Mouse (Mus musculus) hindbrain, embryonic 15.5 days (tissue): ENCODE data around the gene Pik3r4. TPM values are rescaled to one million over a fixed set of nuclear protein-coding genes. Genes with fewer than 3 reads are reported as not detected.

Experiments used
- ATAC-seq: fragments of 200-750 bp; cut with Nextera tagmentation; 2 replicates; pipeline ENCODE4 v1.8.0; 2017; ENCODE audit warnings: low read depth, moderate number of reproducible peaks, moderate TSS enrichment; ENCODE audit not compliant: low FRiP score
- H3K27ac ChIP-seq: fragments of 300-500 bp; sonication (generic); replicated peaks from 2 replicates; pipeline ENCODE4 v1.5.1; 2015; ENCODE audit warnings: mild to moderate bottlenecking, inconsistent platforms
- H3K27me3 ChIP-seq: fragments of 300-500 bp; sonication (generic); 2 replicates; pipeline ENCODE4 v1.6.1; 2015; ENCODE audit warnings: control low read depth, inconsistent platforms
- H3K36me3 ChIP-seq: fragments of 300-500 bp; sonication (generic); 2 replicates; pipeline ENCODE4 v1.6.1; 2015; ENCODE audit warnings: control low read depth, inconsistent platforms
- H3K4me1 ChIP-seq: fragments of 300-500 bp; sonication (generic); replicated peaks from 2 replicates; pipeline ENCODE4 v1.6.1; 2015; ENCODE audit warnings: control low read depth, inconsistent platforms
- H3K4me2 ChIP-seq: fragments of 300-500 bp; sonication (generic); 2 replicates; pipeline ENCODE4 v1.6.1; 2015; ENCODE audit warnings: moderate library complexity, mild to moderate bottlenecking, inconsistent platforms
- H3K4me3 ChIP-seq: fragments of 300-500 bp; sonication (generic); 2 replicates; pipeline ENCODE4 v1.5.1; 2015; ENCODE audit warnings: mild to moderate bottlenecking, inconsistent platforms
- H3K9ac ChIP-seq: fragments of 300-500 bp; sonication (generic); 2 replicates; pipeline ENCODE4 v1.6.1; 2015; ENCODE audit warnings: inconsistent platforms
- H3K9me3 ChIP-seq: fragments of 300-500 bp; sonication (generic); 2 replicates; pipeline ENCODE4 v1.6.1; 2016; ENCODE audit warnings: control low read depth, inconsistent platforms
- WGBS: fragments of 180-500 bp; shearing (Covaris S2); methylation state at CpG from one replicate; pipeline ENCODE4 v1.1.7; 2015; 5-methylcytosine and 5-hydroxymethylcytosine counted together
- polyA plus RNA-seq: library from polyadenylated mRNA; unstranded; fragments of >200 nt; fragmentation: Nextera tagmentation; extraction: Ambion mirVana; gene quantifications from 2 replicates; pipeline ENCODE4 v1.2.1, GENCODE M21; 2015

The Pik3r4 gene
- polyA plus RNA-seq, 1 experiment from 2014 or later: 18.0 TPM

DNA sequence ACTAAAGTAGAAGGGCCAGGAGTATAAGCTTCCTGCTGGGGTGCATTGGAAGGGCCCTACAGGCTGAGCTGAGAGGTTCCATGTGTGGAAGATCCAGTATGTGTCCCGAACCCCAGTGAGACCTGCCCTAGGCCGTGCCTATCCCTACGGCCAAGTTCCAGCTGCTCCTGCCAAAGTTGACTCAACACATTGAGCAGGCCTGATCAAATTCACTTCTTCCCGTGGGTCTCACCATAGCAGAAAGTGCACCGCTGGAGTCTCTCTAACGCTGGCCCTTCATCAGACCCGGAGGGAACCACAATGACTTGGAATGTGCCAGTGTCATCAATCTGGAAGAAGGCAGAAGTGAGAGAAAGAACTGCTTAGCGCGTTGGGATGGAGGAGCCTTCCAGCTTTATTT lies 59.2 kb downstream of the Pik3r4 start:
- H3K4me2 ChIP-seq: no peak overlapping the region
- ATAC-seq: no peak

DNA sequence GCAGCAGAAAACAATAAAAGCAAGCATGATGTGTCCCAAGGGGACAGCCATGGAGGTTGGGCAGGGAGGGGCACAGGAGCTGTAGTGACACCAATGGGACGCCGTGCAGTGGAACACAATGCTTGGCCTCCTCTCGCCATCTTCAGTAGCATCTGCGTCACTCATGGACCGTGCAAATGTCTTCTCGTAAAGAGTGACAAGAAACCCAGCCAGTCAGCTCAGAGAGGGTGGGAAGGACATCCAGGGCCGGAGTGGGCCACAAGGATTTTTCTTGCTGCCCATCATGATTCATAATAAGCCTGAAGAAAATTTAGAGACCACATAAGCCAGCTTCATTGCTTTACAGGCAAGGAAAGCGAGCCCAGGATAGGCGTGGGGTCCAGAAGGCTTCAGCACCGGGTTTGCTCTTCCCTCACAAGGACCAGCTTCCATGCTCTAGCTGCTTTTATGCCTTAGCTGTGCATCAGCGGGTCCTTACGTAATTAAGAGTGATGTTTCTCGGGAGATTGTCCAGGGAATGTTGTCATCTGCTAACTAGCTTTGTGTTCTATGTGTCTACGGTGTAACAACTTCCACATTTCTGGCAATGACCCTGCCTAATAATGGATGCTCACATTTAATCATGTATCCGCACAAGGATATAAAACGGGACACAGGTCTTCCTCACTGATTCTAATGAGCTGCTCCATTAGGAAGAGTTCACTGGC lies 61.6 kb downstream of the Pik3r4 start:
- H3K27me3 ChIP-seq: no peaks in the 10 kb centered on the region
- no peak for ATAC-seq
- no peaks in the 10 kb centered on the region for H3K36me3 ChIP-seq

More for the DNA sequence above, 59.2 kb downstream of the Pik3r4 start:
- Histone ChIP-seq H3K36me3 (no peaks in the 10 kb centered on the region), H3K4me3 (no peak overlapping the region), H3K27ac (no peak overlapping the region), H3K9me3 (no peaks in the 10 kb centered on the region), H3K4me1 (0 out of 2 replicates have a peak, but pooled peaks cover 29% of the 10 kb centered on the region), H3K9ac (no peak overlapping the region), H3K27me3 (no peaks in the 10 kb centered on the region)
- 51% methylated on average over 9 of the region's 9 CpGs for WGBS

DNA sequence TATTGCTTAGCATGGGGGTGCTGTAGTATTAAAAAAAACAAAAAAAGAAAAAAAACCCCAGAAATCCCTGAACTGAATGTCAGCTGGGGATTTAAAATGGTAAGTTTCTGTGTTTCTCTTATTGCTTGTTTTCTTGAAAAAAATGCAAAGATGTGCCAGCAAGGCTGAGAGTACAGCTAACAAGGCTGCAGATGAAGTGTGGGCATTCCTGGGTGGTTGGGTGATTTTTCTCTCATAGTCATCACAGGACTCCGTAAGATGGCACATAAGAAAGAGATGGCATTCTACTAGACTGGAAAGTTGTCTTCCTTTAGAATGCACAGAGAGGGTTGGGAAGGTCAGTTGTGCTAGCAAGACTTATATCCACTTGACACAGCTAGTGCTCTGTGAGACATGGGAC lies 62.2 kb downstream of the Pik3r4 start:
- Histone ChIP-seq H3K27ac (no peak overlapping the region), H3K4me2 (no peak overlapping the region), H3K4me3 (no peak overlapping the region), H3K36me3 (no peaks in the 10 kb centered on the region), H3K27me3 (no peaks in the 10 kb centered on the region), H3K9me3 (no peaks in the 10 kb centered on the region), H3K9ac (no peak overlapping the region), H3K4me1 (0 out of 2 replicates have a peak, but pooled peaks cover 12% of the 10 kb centered on the region)
- ATAC-seq: no peak
- 93% methylated on average over 1 of the region's 1 CpGs for WGBS

More for the DNA sequence above, 61.6 kb downstream of the Pik3r4 start:
- no peak overlapping the region for H3K4me2 ChIP-seq
- WGBS: 65% methylated on average over 16 of the region's 16 CpGs
- H3K4me3 ChIP-seq: no peak overlapping the region
- no peak overlapping the region for H3K9ac ChIP-seq
- H3K9me3 ChIP-seq: no peaks in the 10 kb centered on the region
- H3K27ac ChIP-seq: no peak overlapping the region
- 0 out of 2 replicates have a peak, but pooled peaks cover 12% of the 10 kb centered on the region for H3K4me1 ChIP-seq

DNA sequence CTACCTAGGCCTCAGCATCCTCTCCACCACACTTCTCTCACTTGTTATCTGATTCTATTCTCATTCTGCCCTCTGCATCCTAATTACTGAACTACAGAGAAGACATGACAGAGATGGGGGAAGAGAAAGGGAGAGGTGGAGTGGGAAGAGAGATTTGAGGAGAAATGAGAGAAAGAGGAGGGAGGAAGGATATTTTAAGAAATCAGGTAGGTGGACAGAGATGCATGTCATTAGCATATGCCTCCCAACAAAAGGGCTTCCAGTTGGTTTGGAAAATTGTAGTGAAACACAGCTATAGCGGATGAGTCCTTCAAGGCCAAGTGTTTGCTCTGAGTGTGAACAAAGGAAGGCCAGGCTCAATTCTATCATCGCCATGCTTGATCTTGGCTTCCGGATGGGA lies 69.3 kb downstream of the Pik3r4 start:
- Histone ChIP-seq H3K36me3 (no peaks in the 10 kb centered on the region), H3K9me3 (no peaks in the 10 kb centered on the region), H3K27ac (no peak overlapping the region), H3K4me3 (no peak overlapping the region), H3K27me3 (no peaks in the 10 kb centered on the region), H3K4me1 (no peaks in the 10 kb centered on the region), H3K4me2 (no peak overlapping the region), H3K9ac (no peak overlapping the region)
- WGBS: 90% methylated on average over 3 of the region's 3 CpGs
- ATAC-seq: no peak

DNA sequence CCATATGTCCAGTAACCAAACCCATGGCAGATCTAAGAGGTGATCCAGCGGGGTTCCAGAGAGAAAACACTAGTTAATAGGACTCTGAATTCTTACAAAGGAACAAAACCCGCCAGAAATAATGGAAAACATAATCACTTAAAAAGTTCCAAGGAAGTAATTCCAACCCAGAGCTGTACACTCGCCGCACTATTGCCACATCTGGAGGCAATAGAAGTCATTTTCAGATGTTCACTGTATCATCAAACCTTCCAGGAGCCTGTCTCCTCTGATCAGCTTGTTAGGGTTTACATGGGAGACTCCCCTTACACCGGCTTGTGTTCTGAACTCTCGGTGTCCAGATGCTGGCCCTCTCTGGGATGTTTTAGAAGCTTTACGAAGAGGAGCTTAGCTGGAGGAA lies 76.6 kb downstream of the Pik3r4 start:
- H3K9me3 ChIP-seq: no peaks in the 10 kb centered on the region
- no peak overlapping the region for H3K4me3 ChIP-seq
- WGBS: 79% methylated on average over 7 of the region's 7 CpGs
- no peaks in the 10 kb centered on the region for H3K27me3 ChIP-seq
- ATAC-seq: no peak
- H3K36me3 ChIP-seq: no peaks in the 10 kb centered on the region
- 0 out of 2 replicates have a peak, but pooled peaks cover 5% of the 10 kb centered on the region for H3K4me1 ChIP-seq
- H3K4me2 ChIP-seq: no peak overlapping the region
- no peak overlapping the region for H3K9ac ChIP-seq
- no peak overlapping the region for H3K27ac ChIP-seq

DNA sequence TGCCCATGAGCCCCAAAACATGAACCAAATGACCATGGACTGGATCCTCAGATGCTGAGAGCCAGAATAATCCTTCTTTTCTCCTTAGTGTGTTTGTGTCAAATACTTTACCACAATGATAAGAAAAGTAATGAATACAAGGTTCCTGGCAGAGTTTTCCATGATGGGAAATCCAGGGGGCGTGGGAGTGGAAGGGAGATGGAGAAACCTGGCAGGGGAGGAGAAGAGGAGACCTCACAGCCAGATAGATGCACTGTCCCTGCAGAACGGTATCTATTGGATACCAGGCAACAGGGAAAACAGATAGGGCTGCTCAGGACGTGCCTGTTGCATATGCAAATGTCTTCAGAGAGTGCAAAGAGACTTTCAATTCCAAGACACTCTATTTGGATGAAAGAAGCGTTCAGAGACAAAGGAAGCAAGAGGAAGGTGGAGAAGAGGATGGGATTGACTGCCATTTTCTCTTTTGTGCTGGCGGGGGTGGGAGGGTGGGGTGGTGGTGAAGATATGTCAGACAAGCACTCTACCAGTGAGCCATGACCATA lies 77.1 kb downstream of the Pik3r4 start:
- H3K4me2 ChIP-seq: no peak overlapping the region
- no peak overlapping the region for H3K9ac ChIP-seq
- 30% methylated on average over 5 of the region's 5 CpGs for WGBS
- no peak overlapping the region for H3K4me3 ChIP-seq
- no peak for ATAC-seq
- H3K27ac ChIP-seq: no peak overlapping the region
- 0 out of 2 replicates have a peak, but pooled peaks cover 5% of the 10 kb centered on the region for H3K4me1 ChIP-seq
- H3K9me3 ChIP-seq: no peaks in the 10 kb centered on the region
- no peaks in the 10 kb centered on the region for H3K36me3 ChIP-seq
- no peaks in the 10 kb centered on the region for H3K27me3 ChIP-seq

DNA sequence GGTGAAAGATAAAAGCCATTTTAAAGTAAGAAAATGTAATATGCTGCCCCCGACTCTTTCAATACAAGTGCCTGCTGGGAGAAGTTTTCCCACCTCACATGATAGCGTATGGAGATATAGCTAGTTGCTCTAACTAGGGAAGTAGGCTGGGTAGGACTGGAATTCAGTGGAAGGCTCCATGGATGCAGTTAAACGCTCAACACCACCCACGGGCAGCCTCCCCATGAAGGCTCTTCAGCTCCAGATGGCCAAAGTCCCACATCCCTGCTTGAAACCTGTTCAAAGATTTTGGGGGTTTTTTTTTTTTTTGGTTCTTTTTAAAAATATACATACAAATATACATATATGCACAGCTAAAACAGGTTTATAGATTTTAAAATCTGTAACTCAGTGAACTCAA lies 77.7 kb downstream of the Pik3r4 start:
- Histone ChIP-seq H3K27me3 (no peaks in the 10 kb centered on the region), H3K27ac (no peak overlapping the region), H3K9ac (no peak overlapping the region), H3K4me2 (no peak overlapping the region), H3K4me1 (0 out of 2 replicates have a peak, but pooled peaks cover 5% of the 10 kb centered on the region), H3K4me3 (no peak overlapping the region), H3K9me3 (no peaks in the 10 kb centered on the region), H3K36me3 (no peaks in the 10 kb centered on the region)
- ATAC-seq: no peak
- 63% methylated on average over 4 of the region's 4 CpGs for WGBS

- no peaks in the 10 kb centered on the region for H3K27me3 ChIP-seq
- H3K4me3 ChIP-seq: no peak overlapping the region
- H3K27ac ChIP-seq: no peak overlapping the region
- ATAC-seq: no peak
- H3K9me3 ChIP-seq: no peaks in the 10 kb centered on the region
- no peaks in the 10 kb centered on the region for H3K36me3 ChIP-seq
- 69% methylated on average over 7 of the region's 7 CpGs for WGBS
- H3K4me1 ChIP-seq: peaks cover 16% of the 10 kb centered on the region; the same call in 1 of the 2 replicates
- H3K9ac ChIP-seq: no peak overlapping the region
- H3K4me2 ChIP-seq: no peak overlapping the region
These were observed 89.2 kb downstream of the Pik3r4 start for GRCm38 (mm10) chr9:105731976-105732375.

DNA sequence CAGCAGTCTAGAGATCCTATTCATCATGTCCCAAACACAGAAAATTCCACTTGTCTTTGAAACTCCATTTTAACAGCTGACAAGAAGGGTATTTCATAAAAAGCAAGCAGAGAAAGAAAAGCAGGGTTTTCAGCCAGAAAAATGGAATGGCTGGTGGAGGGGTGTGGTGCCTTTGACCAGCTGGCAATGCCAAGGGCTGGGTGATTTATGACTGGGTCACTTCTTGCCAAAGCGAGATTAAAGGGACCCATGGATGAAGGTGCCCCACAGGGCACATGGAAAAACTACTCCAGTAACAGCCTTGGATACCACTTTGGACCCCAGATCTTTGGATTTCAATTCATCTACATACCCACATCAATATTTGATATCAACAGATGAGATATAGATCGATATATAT lies 91.9 kb downstream of the Pik3r4 start:
- Histone ChIP-seq H3K9ac (no peak overlapping the region), H3K36me3 (no peaks in the 10 kb centered on the region), H3K4me3 (no peak overlapping the region), H3K27ac (0 out of 2 replicates have a peak overlapping the region, but pooled peaks have one; percentile 28), H3K4me1 (peaks cover 21% of the 10 kb centered on the region), H3K4me2 (no peak overlapping the region), H3K27me3 (no peaks in the 10 kb centered on the region), H3K9me3 (no peaks in the 10 kb centered on the region)
- 71% methylated on average over 2 of the region's 2 CpGs for WGBS
- no peak for ATAC-seq

DNA sequence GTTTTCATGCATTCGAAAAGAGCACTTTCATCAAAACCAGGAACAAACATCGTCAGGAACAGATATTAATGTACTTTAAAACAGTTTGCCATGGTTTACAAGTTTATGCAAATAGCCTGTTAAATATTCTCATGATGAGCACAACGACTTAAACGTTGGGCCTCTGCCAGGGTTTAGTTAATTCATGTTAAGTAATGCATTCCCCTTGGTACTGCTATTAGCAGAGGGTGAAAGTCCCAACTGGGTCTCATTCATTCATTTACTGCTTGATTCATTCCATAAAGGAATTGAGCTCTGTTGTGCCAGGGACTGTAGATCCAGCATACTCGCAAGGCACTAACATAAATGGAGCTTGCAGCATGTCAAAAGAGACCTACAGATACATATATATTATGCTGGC lies 92.4 kb downstream of the Pik3r4 start:
- no peak for ATAC-seq
- Histone ChIP-seq H3K36me3 (no peaks in the 10 kb centered on the region), H3K9me3 (no peaks in the 10 kb centered on the region), H3K4me3 (no peak overlapping the region), H3K4me2 (no peak overlapping the region), H3K9ac (no peak overlapping the region), H3K4me1 (peaks cover 21% of the 10 kb centered on the region), H3K27me3 (no peaks in the 10 kb centered on the region), H3K27ac (no peak overlapping the region)
- 43% methylated on average over 5 of the region's 5 CpGs for WGBS
